Mouse (Mus musculus) frontal cortex, adult 2 months (tissue): ENCODE data around the gene Kat14. TPM values are rescaled to one million over a fixed set of nuclear protein-coding genes. Genes with fewer than 3 reads are reported as not detected.
A peak's percentile ranks its signal among the peaks of the same experiment; 100 is the strongest.

Experiments used
- DNase-seq, 2 experiments: peaks; one replicate each; pipeline ENCODE4 v3.0.0; 2022; ENCODE audit warnings: low spot score in 1 of 2; ENCODE audit errors: extremely low spot score in 1 of 2
- polyA plus RNA-seq: library from polyadenylated mRNA; depleted of rRNA; stranded (reverse); fragments of >200 nt; gene quantifications from 2 replicates; pipeline ENCODE4 v1.2.3, GENCODE M21; 2012

Kat14 gene
- polyA plus RNA-seq, 1 experiment, result 33.0 TPM

DNA sequence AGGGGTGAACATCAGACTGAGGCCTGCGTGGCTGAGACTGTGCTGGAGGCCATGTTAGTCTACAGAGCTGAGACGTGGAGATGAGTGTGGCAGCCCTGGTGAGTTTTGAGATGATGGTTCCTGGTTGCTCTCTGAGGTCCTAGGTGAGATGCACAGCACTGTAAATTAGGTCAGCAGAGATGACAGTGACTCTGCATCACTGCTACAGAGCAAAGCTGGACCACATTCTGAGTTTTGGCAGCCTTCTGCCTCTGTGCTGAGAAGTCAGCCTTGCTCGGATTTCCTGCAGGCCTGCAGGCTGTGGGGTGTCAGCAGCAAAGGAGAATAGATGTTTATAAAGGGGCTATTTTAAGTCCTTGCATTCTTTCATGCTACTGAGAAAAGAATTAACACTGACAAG, 12.5 kb downstream of the Kat14 start:
- DNase-seq, result no peak

DNA sequence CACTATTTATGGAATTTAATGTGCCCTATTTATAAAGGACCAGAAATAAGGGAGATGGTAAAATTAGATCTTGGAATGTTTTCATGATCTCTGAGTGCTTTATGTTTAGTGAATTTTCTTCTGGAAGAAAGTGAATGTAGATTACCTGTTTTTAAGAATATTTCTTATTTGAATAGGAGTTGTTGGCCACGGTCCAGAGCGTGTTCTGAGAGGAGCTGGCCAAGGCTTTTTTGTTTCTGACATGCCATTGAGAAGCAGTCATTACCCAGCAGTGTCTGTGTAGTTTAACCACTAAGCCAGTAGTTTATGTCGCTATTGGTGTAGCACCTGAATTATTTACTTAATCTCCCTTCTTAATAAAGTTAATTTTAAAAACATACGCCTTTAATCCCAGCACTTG, 13.0 kb downstream of the Kat14 start:
- no peak for DNase-seq

DNA sequence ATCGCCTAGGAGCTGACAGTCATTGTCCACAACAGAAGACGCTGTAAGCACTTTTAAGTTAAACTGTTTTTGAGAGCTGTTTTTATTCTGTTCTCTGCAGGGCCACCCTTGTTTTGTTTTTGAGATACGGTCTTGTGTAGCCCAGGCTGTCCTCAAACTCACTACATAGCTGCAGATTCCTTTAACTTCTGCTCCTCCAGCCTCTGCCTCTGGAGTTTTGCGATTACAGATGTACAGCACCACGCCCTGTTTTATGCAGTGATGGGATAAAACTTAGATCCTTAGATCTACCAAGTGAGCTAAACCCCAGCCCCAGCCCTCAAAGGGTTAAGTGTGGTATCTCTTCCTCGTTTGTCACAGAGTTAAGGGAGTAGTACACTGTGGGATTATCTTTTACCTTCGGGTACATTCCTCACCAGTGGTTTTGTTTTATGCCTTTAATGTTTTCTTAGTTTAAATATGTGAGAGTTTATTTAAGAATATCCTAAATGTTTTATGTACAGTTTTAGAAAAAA, 13.9 kb downstream of the Kat14 start:
- DNase-seq, result no peak

DNA sequence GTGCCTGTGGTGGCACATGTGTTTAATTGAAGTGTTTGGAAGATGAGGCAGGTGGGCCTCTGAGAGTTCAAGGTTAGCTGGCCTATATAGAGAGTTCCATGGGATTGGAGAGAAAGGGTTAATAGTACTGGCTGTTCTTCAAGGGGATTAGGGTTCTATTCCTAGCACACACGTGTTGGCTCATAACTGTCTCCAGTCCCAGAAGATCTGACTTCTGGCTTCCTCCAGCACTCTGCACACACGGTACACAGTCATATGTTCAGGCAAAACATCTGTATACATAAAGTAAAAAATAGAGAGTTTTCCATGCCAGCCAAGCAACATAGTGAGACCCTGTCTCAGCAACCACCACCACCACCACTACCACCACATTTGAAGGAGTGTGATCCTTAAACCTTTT, 17.5 kb downstream of the Kat14 start:
- no peak for DNase-seq

DNA sequence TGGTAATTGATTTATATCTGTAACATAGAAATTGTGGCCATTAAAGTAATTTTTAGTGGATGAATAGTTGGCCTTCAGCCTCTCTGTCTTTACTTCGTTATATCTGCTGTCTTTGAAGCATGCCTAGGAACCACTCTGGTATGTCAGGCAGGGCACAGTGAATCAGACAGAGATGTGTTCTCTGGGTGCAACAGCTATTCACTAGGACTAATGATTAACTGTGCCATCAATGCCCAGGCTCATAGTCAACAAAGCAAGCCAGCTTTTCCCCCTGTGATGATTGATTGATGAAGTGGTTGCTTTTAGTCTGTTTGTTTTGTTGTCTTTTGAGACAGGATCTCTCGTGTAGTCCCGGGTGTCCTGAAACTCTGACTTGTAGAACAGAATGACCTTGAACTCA, 19.6 kb downstream of the Kat14 start:
- DNase-seq, result no peak

DNA sequence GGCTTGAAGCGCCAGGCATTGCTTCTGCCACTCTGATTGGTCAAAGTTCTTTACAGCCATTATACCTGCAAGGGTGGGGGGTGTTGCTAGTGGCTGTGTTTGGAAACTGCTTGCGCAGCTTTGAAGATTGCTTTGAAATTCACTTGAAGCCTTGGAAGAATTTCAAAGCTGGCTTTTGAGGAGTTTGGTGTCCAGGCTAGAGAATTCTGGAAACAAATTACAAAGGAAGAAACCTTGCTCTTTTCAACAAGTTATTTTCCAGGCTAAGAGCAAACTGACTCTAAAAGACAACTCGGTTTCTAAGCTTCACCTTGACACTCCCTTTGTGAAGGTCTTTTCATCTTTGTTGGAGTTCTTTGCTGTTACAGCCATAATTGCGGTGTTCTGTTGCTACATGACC, 30.7 kb downstream of the Kat14 start:
- DNase-seq, result no peak

DNA sequence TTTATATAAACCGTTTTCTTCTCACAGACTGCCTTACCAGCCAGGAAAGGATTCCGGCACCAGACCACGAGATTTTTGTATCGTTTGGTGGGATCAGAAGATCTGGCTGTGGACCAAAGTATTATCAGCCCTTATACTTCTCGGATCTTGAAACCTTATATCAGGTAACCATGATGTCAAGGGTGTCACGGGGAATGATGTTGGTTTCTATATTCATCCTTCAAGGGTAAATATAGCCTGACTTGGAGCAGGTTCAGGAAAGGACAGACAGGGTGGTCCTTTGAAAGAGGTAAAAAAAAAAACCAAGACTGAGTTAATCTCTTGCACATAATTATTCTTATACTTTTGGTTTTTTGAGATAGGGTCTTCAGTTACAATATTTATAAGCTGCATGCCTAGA, 31.9 kb downstream of the Kat14 start:
- DNase-seq, result no peak

DNA sequence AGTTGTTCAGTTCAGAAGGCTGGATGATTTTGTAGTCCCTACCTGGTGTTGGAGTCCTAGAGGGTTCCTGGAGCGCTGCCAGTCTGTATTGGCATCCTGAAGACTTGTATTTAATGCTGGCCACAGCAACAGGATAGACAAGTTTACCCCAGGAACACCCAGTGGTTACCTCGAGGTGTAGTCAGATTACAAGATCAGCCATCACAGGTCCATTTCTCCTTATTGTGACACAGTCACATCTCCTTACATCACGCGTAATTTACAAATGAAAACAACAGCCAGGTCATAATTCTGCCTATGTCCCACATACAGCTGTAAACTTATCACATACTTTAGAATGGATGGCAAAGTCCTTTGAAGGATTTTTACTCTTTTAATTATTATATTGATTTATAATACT, 40.3 kb downstream of the Kat14 start:
- DNase-seq, result no peak

DNA sequence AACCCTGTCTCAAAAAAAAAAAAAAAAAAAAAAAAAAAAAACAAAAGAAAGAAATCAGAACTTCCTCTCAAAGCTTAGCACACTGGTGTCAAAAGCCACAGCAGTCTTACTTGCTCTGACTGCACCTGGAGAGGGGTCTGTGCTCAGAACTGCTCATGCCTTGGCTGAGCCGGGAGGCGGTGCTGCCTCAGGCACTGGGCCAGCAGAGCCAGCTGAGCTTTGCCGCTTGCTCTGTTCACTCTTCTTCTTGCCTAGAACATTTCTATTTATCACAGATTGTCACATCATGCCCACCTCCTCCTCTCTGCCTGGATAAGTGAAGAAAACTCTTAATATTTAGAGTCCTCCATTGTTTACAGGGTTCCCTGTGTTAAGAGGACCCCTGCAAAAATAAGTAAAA, 41.8 kb downstream of the Kat14 start:
- DNase-seq, result peak in 1 of 2 experiments; percentile 48

DNA sequence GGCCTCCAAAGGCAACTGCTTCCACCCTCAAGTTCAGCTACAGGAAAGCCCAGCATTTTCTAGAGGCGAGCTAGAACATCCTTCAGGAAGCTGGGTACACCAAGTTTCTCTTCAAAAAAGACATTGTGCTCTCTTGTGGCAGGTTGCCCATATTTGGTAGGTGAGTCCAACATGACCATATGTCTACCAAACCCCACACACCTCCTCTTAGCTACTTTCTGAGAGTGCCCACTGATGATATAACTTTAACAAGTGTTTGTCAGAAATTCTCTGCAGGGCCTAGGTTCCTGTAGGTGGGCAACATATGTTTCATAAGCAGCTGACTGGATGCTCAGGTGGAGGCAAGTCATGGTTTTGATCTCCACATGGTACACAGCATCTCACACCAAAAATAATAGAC, 45.9 kb downstream of the Kat14 start:
- DNase-seq, result peak; percentile 36 to 58

DNA sequence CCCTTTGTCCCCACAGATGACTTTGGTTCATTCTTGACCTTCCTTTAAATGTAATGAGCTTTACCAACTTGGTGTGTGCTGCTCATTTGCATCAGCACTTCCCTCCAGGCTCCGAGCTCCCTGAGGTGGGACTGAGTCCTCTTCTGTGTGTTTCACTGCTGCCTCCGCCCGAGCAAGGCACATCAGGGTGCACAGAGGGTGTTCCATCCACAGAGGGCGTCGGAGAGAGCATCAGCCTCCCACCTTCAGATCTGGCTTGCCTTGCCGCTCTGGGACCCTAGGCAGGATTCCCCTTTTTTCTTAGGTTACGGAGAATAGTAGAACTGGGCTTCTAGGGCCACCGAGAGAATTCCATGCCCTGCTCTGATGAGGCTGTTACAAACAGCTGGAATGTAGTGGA, 48.1 kb downstream of the Kat14 start:
- no peak for DNase-seq

DNA sequence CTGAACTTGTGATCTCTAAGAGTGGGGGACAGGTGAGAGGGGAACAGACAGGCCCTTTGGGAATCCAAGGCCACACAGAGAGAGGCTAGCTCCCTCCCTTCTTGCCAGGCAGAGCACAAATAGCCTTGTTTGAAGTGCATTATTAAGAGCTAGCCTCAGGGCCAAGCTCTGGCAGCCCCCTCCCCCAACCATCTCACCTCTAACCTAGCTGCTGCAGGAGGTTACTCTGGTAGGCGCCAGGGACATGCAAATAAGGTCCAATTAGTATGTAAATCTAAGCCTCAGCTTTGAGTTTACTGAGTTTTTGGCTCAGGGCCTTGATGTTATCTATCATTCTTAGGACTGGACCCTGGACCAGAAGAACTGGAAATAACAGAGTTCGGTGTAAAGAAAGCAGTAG, 49.3 kb downstream of the Kat14 start:
- no peak for DNase-seq

DNA sequence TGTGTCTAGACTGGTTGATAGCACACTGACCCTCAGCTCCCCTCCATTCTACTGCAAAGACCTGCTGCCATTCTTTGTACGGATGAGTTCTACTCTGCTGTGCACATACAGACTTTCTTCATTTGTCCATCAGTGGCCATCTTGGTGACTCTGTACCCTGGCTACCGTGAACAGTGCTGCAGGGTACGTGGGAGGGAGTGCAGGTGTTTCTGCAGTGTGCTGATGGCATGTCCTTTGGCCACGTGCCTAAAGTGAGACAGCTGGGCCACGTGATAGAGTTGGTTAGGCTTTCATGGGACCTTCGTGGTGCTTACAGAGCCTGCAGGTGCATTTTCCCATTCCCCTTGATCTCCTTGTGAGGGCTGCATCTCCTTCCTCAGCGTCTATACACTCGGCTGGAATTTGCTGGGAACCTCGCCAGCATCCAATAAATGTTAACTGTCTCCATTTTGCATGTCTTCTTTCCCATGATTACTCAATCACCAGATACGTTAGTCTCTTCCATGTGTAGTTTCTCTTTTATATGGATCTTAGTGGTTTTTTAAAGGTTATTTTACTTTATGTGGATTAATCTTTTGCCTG, 53.4 kb downstream of the Kat14 start:
- DNase-seq, result no peak

DNA sequence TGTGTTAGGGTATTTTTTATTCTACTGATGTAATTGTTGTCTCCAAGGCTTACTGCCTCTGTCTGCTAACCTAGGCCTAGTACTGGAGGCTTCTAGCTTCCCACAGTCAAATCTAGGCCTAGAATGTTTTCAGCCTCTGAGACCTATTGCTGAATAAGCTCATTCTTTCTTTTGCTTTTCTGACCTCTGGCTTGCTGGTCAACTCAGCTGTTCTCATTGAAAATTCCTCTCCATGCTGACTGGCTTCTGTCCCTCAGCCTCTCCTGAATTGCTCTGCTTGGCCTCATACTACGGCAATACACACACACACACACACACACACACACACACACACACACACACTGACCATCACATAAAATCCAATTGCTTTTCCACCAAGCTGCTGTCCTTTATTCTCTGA, 57.0 kb downstream of the Kat14 start:
- no peak for DNase-seq

DNA sequence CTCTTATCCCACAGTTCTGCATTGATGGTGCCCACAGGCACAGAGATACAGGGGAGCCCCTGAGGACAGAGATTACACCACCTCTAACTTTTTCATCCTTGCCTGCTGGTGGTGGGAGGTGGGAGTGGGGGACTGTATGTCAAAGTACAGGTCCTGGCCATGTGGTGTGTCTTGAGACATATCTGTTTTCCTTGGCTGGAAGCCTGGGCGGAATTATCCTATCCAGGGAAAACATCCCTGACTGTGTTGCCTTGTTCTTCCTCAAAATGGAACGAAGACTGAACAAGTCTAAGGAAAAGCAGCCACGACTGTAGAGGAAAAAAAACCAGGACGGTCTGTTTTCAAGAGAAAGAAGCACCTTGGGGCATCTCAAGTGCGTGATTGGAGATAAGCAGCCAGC, 59.1 kb downstream of the Kat14 start:
- DNase-seq, result no peak

DNA sequence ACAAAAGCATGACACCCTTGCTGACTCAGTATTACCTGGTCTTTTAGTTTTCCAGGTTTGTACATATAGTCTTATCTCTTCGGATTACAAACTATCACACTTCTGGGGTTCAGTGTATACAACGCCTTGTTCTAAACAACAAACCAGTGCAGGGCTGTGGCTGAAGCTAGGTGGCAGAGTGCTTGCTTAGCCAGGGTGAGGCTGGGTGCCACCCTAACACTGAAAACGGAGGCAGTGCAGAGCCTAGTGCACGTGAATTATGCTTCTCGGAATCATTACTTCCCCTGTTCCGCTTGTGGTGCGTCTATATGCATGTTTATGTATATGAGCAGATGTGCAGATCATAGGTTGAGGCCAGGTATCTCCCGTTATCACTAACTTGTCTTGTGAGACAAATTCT, 59.9 kb downstream of the Kat14 start:
- DNase-seq, result no peak

DNA sequence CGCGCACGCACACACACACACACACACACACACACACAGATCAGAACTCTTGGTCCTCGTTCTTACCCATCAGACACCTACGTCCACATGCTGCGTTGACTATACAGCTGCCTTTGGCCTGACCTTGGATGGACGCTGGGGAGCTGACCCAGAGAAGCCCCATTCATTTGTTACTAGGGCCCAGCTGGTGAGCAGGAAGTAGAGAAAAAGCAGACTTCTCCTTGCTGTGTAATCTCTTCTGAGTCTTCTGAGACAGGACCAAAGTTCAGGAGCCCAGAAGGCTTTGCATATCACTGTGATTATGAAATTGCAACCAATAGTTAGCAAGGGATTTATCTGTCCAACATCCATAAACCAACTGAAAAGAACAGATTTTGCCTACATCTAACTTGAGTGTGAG, 60.4 kb downstream of the Kat14 start:
- no peak for DNase-seq

DNA sequence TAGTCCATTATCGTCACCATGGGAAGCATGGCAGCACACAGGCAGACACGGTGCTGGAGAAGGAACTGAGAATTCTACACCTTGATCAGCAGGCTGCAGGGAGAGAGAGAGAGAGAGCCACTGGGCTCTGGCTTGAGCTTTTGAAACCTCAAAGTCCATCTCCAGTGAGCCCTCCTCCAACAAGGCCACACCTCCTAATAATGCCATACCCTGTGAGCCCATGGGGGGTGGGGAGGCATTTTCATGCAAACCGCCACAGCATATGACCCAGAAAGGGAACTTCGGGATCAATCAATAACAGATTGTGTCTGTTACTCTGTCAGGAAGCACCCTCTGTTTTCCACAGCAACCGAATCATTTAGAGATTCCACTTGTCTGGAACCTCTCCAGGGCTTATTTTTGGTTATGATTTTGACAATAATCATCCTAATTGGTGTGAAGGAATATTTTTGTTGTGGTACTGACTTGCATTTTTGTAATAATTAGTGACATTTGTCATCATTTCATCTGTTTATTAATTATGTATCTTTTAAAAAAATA, 62.6 kb downstream of the Kat14 start:
- no peak for DNase-seq

DNA sequence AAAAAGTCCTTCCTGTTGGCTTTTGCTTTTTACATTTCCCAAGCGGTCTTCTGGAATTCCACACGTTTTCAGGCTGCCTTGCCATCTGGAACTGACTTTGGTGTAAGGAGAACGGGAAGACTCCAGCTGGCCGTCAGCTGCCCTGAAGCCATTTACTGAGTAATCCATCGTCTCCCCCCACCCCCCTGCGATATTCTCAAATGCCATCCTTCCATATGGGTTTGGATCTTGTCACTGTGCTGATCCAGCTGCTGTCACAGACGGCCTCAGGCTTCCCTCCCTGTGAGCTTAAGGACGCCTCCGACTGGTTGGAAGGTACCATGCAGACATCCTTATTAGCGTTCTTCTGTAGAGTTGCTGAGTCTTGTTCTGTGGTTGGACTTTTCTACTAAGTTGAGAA, 66.9 kb downstream of the Kat14 start:
- DNase-seq, result peak; percentile 38 to 56

DNA sequence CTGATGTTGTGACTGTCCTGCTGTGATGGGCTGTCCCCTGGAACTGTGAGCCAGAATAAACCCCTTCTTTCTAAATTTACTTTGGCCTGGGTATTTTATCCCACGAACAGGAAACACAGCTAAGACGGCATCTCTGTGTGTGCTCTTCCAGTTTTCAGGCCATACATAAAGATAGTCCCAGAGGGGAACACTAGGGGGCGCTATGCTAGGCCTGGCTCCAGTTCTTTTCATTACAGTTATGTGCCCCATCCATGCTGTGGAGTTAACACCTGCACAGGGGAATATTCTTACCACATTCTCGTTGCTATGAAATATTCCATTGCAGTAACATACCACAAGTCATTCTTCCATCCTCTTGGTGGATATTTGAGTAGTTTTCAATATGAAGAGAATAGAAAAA, 69.6 kb downstream of the Kat14 start:
- DNase-seq, result no peak

DNA sequence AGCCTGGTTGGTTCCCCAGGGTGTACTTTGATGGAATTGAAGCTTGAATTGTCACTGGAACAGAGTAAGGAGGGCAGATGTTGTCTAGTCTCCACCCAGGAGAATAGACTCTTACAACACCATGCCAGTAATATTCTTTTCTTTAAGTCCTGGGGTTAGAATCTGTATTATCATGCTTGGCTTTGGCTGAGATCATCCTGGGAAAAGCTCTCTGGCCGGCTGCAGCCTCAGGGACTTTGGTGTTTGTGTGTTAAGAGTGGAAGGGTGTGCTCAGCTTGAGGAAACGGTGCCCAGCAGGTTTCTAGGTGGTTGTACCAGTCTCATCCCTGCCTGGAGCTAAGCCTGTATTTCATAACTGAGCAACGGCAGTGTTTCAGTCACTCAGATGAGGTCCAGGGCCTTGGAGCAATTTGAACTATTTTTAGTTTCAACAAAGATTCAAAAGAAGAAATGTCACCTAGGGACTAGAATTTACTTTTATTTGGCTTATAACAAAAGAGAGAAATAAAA, 70.5 kb downstream of the Kat14 start:
- no peak for DNase-seq

DNA sequence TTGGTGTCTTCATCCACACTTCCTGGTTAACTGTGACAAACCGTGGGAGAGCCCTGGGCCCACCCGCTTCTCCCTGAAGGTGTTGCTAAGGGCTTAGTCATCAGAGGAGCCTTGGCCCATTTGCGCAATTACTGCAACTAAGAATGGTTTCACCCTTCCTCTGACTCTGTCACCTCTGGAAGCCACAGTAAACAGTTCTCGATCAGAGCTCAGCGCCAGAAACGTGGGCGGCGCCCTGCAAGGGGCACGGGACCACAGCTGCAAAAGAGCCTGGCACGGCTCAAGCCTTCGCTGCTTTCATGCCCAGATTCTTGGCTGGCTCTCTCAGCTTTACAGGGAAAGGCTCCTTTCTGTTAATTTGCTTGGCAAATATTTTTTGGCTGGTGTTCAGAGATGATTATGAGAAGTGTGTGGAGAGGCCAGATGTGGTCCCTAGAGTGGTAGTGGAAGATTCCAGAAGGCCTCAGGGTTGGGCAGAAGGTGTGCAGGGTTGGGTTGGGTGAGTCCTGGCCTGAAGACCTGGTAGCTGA, 72.7 kb downstream of the Kat14 start:
- DNase-seq, result peak; percentile 63 to 80
